Mouse (Mus musculus) CH12.LX (cell line): ENCODE data around the gene Caprin1.

Experiments
- CTCF ChIP-seq, 2 experiments: IDR thresholded peaks in 1 of 2; conservative IDR thresholded peaks in 1 of 2; 2 replicates each; pipeline ENCODE4 v1.5.1; 2011 to 2012; ENCODE audit warnings: low read depth in 2 of 2, low read length in 2 of 2, improper control_type of control experiment in 1 of 2, inconsistent platforms in 1 of 2, mild to moderate bottlenecking in 1 of 2, moderate library complexity in 1 of 2
- E2F4 ChIP-seq: IDR thresholded peaks from 2 replicates; pipeline ENCODE4 v1.6.1; 2011; ENCODE audit warnings: low read depth, low read length, improper control_type of control experiment; ENCODE audit not compliant: insufficient replicate concordance
- EP300 ChIP-seq: IDR thresholded peaks from 2 replicates; pipeline ENCODE4 v1.6.1; 2011; ENCODE audit warnings: low read length, improper control_type of control experiment
- GABPA ChIP-seq: IDR thresholded peaks from 2 replicates; pipeline ENCODE4 v1.6.1; 2012; ENCODE audit warnings: low read depth, low read length, improper control_type of control experiment, inconsistent platforms; ENCODE audit not compliant: insufficient replicate concordance
- MAFK ChIP-seq: IDR thresholded peaks from 2 replicates; pipeline ENCODE4 v1.6.1; 2011; ENCODE audit warnings: low read length, improper control_type of control experiment; ENCODE audit not compliant: insufficient replicate concordance
- NELFE ChIP-seq: IDR thresholded peaks from 2 replicates; pipeline ENCODE4 v1.6.1; 2011; ENCODE audit warnings: low read depth, low read length, improper control_type of control experiment
- TCF12 ChIP-seq: IDR thresholded peaks from 2 replicates; pipeline ENCODE4 v1.6.1; 2014; ENCODE audit warnings: low read depth, mild to moderate bottlenecking, inconsistent platforms, low read length, improper control_type of control experiment
- UBTF ChIP-seq: IDR thresholded peaks from 2 replicates; pipeline ENCODE4 v1.6.1; 2012; ENCODE audit warnings: low read depth, mild to moderate bottlenecking, inconsistent platforms, low read length, improper control_type of control experiment, moderate library complexity

DNA sequence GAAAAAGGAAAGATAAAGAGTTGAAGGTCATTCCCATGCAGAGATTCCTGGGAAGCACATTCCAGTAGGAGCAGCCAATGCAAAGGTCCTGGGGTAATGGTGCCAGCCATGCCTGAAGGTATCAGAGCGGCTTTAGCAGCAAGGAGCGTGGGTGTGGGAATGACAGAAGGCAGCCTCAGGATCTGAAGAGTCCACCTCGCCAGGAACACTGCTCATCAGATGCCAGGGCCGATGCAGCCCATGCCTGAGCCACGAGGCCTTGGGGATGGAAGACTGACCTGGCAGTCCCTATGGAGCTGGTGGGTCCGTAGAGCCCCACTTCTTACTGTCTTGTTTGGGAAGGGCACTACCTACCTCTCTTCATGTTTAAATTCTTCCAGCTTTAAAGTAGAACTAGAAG lies 45.7 kb downstream of the Caprin1 start:
- TF ChIP-seq E2F4 = no peak
- no peak for TF ChIP-seq UBTF
- no peak for TF ChIP-seq GABPA
- no peak for TF ChIP-seq CTCF (conservative IDR thresholded peaks at IDR 0.05 in 1 of 2, IDR thresholded peaks at IDR 0.05 in 1 of 2; ENCODE audit: low read depth in 2 of 2, low read length in 2 of 2)
- no peak for TF ChIP-seq EP300
- TF ChIP-seq NELFE = no peak
- no peak for TF ChIP-seq MAFK
- no peak for TF ChIP-seq TCF12
